Mouse (Mus musculus) ES-Bruce4 (cell line): ENCODE data around the gene Vmn1r40.

Experiments
- CTCF ChIP-seq: IDR thresholded peaks from one replicate; pipeline ENCODE4 v1.8.1; 2011; ENCODE audit warnings: low read depth, low read length
- EP300 ChIP-seq: IDR thresholded peaks from 2 replicates; pipeline ENCODE4 v1.6.1; 2011; ENCODE audit warnings: low read depth, low read length; ENCODE audit not compliant: insufficient read depth

DNA sequence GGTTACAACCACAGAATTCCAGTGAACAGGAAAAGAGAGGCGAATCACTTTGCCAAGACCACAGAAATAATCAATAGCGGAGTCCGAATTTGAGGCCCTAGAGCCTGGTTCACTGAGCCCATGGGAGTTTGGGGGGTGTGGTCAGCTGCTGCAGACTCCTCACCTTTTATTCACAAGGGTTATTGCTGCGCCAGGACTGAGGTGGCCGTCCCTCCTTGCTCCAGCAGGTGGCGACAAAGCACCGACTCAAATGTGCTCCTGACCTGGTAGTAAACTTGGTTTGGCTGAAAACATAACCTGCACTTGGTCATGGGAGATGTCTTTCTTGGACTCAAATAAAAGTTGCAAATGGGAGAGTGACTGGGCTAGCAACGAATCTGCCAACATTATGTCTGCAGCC, 27.2 kb upstream of the Vmn1r40 start:
- TF ChIP-seq CTCF = peak; percentile 90
- no peak for TF ChIP-seq EP300
